Mouse (Mus musculus) olfactory bulb, adult 2 months (tissue): ENCODE data around the gene Arpc4. TPM values are rescaled to one million over a fixed set of nuclear protein-coding genes. Genes with fewer than 3 reads are reported as not detected.

Experiments used
- H3K27ac ChIP-seq: fragments of 200-500 bp; 2 replicates; pipeline ENCODE4 v1.5.1; 2012; ENCODE audit warnings: low read depth, low read length; ENCODE audit not compliant: insufficient read depth
- H3K4me1 ChIP-seq: fragments of 200-500 bp; 2 replicates; pipeline ENCODE4 v1.6.1; 2012; ENCODE audit warnings: low read length; ENCODE audit not compliant: control insufficient read depth, insufficient read depth
- H3K4me3 ChIP-seq: fragments of 200-500 bp; 2 replicates; pipeline ENCODE4 v1.5.1; 2012; ENCODE audit warnings: mild to moderate bottlenecking, low read depth, low read length, moderate library complexity; ENCODE audit not compliant: insufficient read depth
- CTCF ChIP-seq: fragments of 200-500 bp; IDR thresholded peaks from 2 replicates; pipeline ENCODE4 v1.5.1; 2012; ENCODE audit warnings: low read depth, mild to moderate bottlenecking, low read length, moderate library complexity; ENCODE audit not compliant: insufficient read depth
- POLR2A ChIP-seq: fragments of 200-500 bp; IDR thresholded peaks from 2 replicates; pipeline ENCODE4 v1.6.1; 2012; ENCODE audit warnings: mild to moderate bottlenecking, low read depth, low read length, moderate library complexity; ENCODE audit not compliant: insufficient read depth
- WGBS: fragments of 180-500 bp; shearing (Covaris S2); methylation state at CpG from one replicate; pipeline ENCODE4 v1.1.7; 2018; 5-methylcytosine and 5-hydroxymethylcytosine counted together
- polyA plus RNA-seq: library from polyadenylated mRNA; stranded (reverse); fragments of >200 nt; gene quantifications from 2 replicates; pipeline ENCODE4 v1.2.4, GENCODE M21; 2012; ENCODE audit warnings: low replicate concordance; ENCODE audit not compliant: missing spikeins, insufficient read depth, insufficient read length

The Arpc4 gene
- polyA plus RNA-seq, 1 experiment: not detected

DNA sequence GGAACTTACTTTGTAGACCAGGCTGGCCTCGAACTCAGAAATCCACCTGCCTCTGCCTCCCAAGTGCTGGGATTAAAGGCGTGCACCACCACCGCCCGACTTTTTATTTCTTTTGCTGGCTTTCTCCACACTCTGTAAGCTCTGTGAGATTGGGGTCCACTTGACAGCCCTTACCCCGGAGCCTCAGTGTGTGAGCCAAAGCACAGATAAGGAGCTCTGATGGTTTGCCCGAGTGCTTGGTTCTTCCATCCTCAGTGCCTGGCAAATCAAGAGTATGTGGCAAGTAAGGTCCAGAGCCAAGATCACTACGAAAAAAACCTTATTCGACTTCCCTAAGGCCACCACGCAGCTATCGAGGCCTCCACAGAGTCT is 14.1 kb downstream of the Arpc4 start:
- TF ChIP-seq POLR2A (no peak), CTCF (no peak)
- Histone ChIP-seq H3K4me1 (peaks cover 12% of the 10 kb centered on the region), H3K27ac (no peak overlapping the region), H3K4me3 (peak overlapping the region; percentile 47)
- WGBS: 22% methylated on average over 10 of the region's 10 CpGs

DNA sequence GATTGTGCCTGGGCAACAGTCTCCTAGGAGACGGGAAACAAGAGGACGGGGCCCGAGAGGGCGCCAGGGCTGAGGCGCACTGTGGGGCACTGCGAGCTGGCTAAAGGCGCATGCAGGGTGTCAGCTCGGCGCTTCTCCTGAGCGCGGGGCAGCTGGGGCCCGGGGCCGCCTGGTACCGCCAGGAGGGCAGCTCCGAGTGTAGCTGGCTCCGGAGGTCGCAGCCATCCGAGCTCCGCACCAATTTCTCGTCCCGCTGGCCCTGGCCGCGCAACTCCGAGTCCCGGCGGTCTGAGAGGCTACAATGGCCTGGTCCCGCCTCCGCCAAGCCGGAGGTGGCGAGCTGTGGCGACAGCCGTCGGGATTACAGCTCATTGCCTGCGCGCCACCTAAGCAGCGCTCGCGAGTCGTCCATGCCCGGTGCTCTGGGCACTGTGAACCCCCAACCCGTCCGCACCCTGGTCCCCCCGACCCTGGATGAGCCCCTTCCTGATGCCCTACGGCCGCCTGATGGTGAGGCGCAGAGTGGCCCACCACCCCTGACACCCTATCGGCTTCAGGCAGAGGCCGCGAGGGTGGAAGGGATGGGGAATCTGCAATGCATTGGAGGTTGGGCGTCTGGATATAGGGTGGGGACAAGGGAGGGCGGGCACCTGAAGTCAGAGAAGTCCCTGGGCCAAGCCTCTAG is 14.6 kb downstream of the Arpc4 start:
- peak overlapping the region; percentile 47 for H3K4me3 ChIP-seq
- H3K27ac ChIP-seq: no peak overlapping the region
- TF ChIP-seq POLR2A (no peak), CTCF (no peak)
- H3K4me1 ChIP-seq: peaks cover 12% of the 10 kb centered on the region
- 7% methylated on average over 51 of the region's 51 CpGs for WGBS

DNA sequence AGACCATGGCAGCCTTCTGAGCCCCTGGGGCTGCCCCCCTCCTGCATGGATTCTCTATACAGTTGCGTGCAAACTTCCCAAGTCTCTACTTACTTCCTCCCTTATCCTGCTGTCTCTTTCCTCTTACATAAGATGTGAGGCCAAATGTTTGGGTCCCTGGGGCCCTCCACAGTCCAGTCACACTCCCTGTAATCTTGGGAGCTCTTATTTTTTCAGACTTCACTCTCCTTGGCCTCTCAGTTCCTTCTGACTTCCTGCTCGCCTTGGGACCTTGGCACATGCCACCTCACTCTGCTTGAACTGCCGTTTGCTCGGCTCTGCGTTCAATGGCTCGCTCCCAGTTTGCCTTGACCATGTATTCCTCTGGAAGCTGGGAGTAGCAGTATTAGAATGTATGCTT is 16.0 kb downstream of the Arpc4 start:
- Histone ChIP-seq H3K27ac (no peak overlapping the region), H3K4me3 (no peak overlapping the region), H3K4me1 (peaks cover 12% of the 10 kb centered on the region)
- WGBS: 90% methylated on average over 6 of the region's 6 CpGs
- TF ChIP-seq POLR2A (no peak), CTCF (no peak)

DNA sequence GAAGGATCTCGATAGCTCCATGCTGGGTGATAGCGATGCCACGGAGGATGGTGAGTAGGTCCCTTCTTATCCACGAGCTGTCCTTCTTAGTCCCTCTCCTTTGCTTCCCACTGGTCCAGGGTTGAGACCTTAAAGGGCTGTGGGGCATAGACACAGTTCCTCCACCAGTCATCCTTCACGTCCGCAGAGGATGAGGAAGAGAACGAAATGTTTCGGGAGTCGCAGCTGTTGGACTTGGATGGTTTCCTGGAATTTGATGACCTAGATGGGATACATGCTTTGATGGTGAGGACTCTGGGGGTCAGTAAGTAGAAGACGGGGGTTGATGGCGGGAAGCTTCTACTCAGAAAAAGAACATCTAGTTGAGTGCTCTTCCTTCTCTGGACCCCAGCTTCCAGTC is 16.9 kb downstream of the Arpc4 start:
- Histone ChIP-seq H3K27ac (no peak overlapping the region), H3K4me3 (no peak overlapping the region), H3K4me1 (peaks cover 12% of the 10 kb centered on the region)
- no peak for TF ChIP-seq CTCF
- no peak for TF ChIP-seq POLR2A
- 94% methylated on average over 11 of the region's 11 CpGs for WGBS

DNA sequence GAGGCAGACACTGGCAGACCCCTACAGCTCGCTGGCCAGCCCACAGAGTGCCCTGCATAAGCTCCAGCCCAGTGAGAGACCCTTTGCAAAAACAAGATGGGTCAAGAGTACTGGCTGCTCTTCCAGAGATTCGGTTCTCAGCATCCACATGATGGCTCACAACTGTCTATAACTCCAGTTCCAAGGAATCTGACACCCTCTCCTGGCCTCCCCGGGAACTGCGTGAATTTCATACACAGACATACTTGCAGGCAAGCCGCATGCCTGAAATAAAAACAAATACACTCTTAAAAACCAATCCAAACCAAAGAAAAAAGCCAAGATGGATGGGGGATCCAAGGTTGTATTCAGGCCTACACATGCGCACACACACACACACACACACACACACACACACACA is 17.6 kb downstream of the Arpc4 start:
- H3K4me3 ChIP-seq: no peak overlapping the region
- TF ChIP-seq POLR2A (no peak), CTCF (no peak)
- WGBS: 95% methylated on average over 6 of the region's 6 CpGs
- H3K4me1 ChIP-seq: peaks cover 12% of the 10 kb centered on the region
- no peak overlapping the region for H3K27ac ChIP-seq

DNA sequence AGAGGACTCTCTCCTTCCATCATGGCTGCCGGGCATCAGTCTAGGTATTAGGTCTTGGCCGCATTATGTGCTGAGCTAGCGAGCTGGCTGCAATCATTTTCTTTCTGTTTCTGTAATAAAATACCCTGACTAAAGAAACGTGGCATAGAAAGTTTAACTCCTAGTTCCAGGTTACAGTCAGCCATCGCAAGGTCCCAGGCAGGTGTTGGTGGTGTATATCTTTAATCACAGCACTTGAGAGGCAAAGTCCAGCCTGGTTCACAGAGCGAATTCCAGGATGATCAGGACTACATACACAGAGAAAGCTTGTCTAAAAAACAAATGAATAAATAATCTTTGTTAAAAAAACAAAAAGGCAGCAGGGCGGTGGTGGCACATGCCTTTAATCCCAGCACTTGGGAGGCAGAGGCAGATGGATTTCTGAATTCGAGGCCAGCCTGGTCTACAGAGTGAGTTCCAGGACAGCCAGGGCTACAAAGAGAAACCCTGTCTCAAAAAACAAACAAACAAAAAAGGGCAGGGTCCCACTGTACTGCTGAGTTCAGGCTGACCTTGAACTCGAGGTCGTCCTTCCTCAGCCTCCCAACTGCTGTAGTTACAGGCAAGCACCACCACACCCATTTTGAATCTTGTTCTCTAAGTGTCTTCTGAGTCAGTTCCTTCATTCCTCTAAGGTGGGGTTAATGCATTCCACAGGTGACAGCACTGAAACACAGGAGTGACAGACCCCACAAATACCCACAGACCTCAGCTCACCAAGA is 18.5 kb downstream of the Arpc4 start:
- H3K4me3 ChIP-seq: no peak overlapping the region
- H3K4me1 ChIP-seq: peaks cover 12% of the 10 kb centered on the region
- TF ChIP-seq CTCF (no peak), POLR2A (no peak)
- no peak overlapping the region for H3K27ac ChIP-seq
- 88% methylated on average over 10 of the region's 10 CpGs for WGBS

DNA sequence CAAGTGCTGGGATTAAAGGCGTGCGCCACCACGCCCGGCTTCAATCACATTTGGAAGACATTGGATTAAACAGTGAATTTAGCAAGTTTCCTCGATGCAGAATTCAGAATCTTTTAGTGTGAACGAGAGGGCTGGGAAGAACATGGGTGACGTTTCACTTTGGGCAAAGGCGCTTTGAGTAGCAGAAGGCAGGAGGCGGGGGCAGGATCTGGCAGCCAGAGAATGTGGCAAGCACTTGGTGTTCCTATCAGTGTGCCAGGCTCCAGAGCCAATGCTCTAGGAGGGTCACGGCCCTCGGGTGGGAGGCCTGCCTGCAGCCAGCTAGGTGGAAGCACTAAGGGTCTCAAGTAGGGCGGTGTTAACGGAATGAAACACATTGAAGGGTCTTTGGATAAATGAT is 24.2 kb downstream of the Arpc4 start:
- Histone ChIP-seq H3K4me1 (no peaks in the 10 kb centered on the region), H3K27ac (no peak overlapping the region), H3K4me3 (no peak overlapping the region)
- WGBS: 81% methylated on average over 13 of the region's 13 CpGs
- no peak for TF ChIP-seq POLR2A
- no peak for TF ChIP-seq CTCF

DNA sequence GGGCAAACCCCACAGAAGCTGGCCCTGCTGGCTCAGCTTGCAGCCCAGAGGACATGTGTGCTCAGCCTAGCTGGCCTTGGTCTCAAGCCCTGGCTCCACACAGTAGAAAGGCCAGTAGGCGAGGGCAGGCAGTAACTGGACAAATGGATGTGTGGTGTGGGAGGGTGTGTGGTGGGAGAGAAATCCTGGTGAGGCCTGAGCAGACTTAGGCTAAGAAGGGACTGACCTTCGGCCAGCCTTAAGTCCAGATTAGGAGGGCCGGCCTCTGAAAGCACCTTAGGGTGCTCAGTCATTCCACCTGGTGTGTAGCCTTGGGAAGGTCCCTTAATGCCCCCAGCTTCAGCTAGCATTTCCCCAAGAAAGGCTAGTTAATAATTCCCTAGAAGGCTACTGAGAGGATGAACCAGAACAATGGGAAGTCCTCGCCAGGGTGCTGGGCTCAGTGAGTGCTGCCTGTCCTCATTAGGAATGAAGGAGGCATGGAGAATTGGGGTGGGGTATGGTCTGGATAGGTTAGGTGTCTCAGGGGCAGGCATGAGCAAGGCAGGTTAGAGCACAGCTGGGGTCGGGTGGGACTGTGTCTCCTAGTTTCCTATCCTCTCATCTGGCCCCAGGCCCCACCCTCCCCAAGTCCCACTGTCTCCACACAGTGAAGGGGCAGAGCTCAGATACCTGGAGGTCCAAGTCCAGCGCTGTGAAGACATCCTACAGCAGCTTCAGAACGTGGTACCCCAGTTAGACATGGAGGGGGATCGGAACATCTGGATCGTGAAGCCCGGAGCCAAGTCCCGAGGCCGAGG is 26.9 kb downstream of the Arpc4 start:
- TF ChIP-seq POLR2A (no peak), CTCF (no peak)
- Histone ChIP-seq H3K4me1 (no peaks in the 10 kb centered on the region), H3K4me3 (no peak overlapping the region), H3K27ac (no peak overlapping the region)
- 79% methylated on average over 12 of the region's 12 CpGs for whole genome bisulfite sequencing

DNA sequence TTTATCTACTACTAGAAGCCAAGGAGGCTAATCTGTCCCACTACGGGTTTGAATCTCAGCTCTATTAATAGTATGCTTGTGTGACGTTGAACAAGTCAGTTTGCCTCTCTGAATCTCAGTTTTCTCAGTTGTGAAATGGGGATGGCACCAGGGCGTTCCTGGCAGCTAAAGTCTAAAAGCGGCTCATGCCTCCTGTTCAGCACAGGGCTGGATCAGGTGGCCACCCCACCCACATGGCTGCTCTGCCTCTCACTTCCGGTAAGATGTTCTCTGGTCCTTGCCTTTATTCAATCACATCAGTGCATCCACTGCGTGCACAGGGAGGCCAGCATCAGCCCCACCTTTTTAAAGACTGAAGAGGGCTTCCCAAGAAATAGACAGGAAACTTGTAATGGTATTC is 27.6 kb downstream of the Arpc4 start:
- TF ChIP-seq CTCF (no peak), POLR2A (no peak)
- no peak overlapping the region for H3K27ac ChIP-seq
- no peaks in the 10 kb centered on the region for H3K4me1 ChIP-seq
- H3K4me3 ChIP-seq: no peak overlapping the region
- WGBS: 86% methylated on average over 6 of the region's 6 CpGs
